Mouse (Mus musculus) adrenal gland, postnatal 4 days (tissue): ENCODE measurements around the gene Olfr113. TPM values are rescaled to one million over a fixed set of nuclear protein-coding genes. Genes with fewer than 3 reads are reported as not detected.
"Not testable (repeated sequence)": the region's sequence is repeated elsewhere in the genome, so short reads cannot be mapped to it uniquely, and the experiment has no call there.

ENCODE experiments used
- DNase-seq, 2 experiments: peaks; one replicate each; pipeline ENCODE4 v3.0.0; 2021 to 2022; ENCODE audit warnings: low spot score in 2 of 2, mixed read lengths in 2 of 2
- long read RNA-seq, 2 experiments: library from polyadenylated mRNA; stranded (forward); transcript quantifications; one replicate each; pipeline ENCODE4 v2.0.0; 2021
- total RNA-seq, 2 experiments: library from RNA; stranded (reverse); gene quantifications; 2 replicates each; pipeline ENCODE4 v1.2.3; 2021

Gene Olfr113
- total RNA-seq = not detected
- long read RNA-seq, experiment 1 = 0 reads
- long read RNA-seq, experiment 2 = 0 reads

DNA sequence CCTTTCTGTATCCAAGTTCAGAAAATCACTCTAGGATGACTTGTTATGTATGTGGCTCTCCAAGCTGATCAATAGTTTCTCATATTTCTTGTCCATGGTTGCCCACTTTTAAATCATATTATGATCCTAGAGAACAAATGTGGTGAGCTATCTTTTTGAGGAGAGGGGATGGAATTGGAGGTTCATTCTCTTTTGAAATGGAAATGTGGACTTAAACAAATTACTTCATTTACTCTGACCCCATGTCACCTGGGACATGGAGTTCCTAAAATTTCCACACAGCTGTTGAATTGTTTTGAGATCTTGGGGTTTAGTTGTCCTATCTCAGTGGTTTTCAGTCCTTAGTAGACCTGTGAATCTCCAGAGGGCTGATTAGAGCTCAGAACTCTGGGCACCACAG, at the start of gene Olfr113:
TSS of gene Olfr113 (minus strand) at position 101 of the 400 bp plus-strand sequence.
- DNase-seq = no peak

DNA sequence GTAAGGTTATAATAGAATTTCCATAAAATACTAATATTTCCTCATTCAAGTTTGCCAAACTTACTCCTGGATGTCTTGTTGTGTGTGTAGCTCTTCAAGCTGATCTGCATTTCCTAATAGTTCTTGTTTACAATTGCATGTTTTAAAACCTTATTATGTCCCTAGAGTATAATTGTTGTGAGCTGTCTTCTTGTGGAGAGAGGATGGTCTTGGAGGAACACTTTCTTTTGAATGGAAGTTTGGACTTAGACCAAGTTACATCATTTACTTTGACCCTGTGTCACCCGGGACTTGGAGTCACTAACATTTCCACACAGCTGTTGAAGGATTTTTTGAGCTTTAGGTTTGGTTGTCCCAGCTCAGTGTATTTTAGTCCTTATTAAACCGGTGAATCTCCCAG, 49.5 kb upstream of the Olfr113 start, which contains the start of the genes Olfr115 and Olfr116:
TSS of gene Olfr115 (minus strand) at position 101 of the 400 bp plus-strand sequence.
TSS of gene Olfr116 (minus strand) at position 191 of the 400 bp plus-strand sequence.
- DNase-seq = no peak

DNA sequence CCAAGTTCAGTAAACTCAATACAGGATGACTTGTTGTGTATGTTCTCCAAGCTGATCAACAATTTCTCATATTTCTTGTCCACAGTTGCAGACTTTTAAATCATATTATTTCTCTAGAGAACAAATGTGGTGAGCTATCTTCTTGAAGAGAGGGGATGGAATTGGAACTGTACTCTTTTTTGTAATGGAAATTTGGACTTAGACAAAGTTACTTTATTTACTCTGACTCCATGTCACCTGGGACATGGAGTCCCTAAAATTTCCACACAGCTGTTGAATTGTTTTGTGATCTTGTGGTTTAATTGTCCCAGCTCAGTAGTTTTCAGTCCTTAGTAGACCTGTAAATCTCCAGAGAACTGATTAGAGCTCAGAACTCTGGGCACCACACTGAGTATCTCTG, 15.2 kb upstream of the Olfr113 start, which contains the start of gene Olfr114:
TSS of gene Olfr114 (minus strand) at position 101 of the 400 bp plus-strand sequence.
- DNase-seq = no peak

DNA sequence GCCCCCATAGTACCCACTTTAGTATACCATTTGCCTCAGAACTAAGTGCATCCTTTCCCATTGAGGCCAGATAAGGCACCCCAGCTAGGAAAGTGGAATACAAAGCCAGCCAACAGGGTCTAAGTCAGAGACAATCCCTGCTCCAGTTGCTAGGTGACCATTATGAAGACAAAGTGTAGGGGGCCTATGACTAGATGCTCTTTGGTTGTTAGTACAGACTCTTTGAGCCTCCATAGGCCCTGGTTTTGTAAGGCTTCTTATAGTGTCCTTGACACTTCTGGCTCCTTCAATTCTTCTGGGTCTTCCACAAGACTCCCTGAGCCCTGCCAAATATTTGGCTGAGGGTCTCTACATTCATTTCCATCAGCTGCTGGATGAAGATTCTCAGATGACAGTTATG, 8.1 kb downstream of the Olfr113 start, which contains the start of gene Olfr112:
TSS of gene Olfr112 (minus strand) at position 101 of the 400 bp plus-strand sequence.
- DNase-seq = no peak

DNA sequence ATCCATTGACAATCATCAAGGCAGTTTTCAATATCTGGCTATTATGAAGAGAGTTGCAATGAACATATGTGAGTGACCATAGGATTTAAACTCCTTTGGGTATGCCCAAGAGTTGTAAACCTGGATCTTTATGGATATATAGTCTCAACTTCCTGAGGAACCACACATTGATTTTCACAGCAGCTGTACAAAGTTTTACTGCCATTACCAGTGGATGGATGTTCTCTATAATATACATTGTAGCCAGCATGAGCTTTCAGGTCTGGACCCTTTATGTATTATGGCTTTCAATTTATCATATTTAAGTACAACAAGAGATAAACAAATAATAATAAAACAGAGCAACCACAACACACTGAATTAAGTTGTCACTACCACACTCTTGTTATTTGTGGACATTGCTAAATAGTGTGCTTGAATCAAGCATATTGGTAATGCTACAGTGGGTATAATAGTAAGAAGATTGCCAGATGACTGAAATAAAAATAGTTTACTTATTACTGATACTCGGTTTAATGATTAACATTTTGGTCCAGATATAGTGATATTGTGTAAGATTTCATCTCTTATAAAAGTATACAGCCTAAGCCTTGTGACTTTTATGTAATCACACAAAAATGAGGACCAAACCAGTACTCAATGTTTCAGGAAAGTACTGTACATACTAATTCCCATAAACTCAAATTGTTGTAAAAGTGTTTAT, 18.4 kb downstream of the Olfr113 start:
- no peak for DNase-seq

DNA sequence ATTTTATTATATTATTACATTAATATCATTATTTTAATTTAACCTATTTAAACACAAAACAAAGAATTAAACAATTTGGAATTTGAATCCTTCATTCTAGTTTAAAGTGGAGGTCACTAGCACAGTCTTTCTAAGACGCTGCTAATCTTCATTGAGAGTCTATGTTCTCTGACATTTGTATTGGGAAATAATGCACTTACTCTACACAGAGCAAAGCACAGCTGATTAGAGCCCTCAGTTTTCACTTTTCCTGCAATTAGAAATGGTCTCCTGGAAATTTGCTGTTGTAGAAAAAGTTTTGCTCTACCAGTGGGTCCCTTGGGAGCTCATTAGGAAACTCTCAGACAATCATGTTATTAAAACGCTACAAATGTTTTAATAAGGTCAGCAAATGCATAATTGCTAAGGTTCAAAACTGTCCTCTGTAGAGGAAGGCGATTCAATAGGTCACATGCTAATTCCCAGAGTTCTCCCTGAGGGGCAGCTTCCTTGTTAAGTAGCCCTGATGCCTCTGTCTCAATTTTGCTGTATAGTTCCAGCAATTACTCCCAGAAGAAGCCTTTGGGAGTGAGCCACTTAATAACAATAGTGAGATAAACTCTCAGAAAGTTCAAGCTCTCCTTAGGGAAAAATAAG, 33.5 kb downstream of the Olfr113 start:
- DNase-seq = no peak

DNA sequence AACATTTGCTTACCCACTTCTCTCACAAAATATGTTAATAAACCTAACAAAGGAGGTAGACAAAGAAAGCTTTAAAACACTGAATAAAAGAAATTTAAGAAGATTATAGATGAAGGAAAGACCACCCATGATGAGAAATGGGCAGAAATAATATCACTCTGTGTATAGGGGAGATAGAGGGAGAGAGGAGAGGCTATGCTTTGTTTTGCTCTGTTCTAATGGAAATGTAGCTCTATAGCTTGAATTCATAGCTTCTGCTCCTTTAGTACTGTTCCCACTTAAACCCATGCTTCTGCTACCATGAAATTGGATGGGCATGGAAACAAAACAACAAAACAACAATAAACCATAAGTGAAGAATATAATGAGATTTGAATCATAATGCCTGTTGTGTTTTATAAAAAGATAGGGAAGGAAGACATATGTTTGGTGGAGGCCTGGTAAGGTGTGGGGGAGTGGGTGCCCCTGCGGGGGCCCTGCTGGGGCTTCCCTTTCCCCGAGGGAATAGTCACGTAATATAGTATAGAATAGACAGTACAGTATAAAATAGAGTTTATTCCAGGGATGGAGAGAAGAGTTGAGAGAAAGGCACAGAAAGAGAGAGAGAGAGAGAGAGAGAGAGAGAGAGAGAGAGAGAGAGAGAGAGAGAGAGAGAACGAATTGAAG, 35.9 kb downstream of the Olfr113 start:
- DNase-seq = no peak

DNA sequence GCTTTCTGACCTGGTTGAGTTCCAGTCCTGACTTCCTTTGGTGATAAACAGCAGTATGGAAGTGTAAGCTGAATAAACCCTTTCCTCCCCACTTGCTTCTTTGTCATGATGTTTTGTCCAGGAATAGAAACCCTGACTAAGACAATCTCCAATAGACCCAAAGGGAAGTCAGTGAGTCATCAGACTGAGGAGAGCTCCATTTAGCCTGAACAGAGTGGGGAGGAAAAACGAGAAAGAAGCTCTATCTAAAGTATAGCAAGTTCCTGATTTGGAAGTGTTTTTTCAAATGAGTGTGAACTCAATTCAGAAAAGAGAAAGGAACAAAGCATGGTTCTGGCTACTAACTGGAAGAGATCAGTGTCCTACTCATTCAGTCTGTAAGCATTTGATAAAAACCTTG, 39.0 kb downstream of the Olfr113 start:
- not testable (repeated sequence) for DNase-seq

DNA sequence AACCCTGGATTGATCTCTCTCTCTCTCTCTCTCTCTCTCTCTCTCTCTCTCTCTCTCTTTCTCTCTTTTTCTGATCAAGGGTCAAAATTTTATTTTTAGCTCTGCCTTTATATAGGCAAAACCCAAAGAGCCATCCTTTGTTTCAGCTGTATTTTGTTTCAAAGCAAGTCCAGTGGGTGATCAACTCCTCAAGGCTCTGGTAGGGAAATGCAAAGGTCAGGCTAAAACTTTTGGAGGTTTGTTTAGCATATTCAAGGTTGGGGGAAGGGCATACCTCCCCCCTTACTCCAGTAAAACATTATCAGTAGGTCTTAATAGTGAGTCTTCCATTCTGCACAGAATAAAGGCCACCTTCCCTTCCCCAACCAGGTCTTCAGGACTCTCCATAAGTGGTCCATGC, 42.3 kb downstream of the Olfr113 start:
- DNase-seq = no peak

DNA sequence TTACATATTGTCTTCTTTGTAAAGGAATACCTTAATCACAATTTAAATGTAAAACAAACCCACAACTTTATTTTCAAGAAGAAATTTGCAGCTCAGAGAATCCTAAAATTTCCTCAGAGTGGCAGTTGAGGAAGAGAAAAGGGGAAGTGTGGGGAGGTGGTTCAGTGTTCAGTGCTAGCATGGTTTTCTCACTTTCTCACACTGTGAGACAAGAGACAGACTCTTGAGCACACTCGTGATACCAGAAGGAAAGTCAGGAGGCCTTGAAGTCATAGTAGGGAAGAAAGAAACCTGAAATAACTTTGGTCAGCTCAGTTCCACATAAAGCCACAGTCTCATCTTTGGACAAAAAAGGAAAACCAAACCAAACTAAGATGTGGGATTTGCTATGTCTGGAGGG, 52.0 kb downstream of the Olfr113 start:
- DNase-seq = not testable (repeated sequence)

DNA sequence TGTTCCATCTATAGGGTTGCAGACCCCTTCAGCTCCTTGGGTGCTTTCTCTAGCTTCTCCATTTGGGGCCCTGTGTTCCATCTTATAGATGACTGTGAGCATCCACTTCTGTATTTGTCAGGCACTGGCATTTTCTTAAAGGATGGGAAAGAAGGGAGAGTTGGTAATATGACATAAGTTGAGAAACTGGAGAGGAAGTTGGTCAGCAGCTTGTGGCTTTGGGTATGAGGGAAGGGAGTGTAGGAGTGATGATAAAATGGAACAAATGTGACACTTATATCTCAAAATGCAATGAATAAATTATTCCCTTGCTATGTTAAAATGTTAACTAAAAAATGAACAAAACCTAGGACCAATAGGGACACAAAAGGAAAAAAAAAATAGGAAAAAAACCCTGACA, 52.9 kb downstream of the Olfr113 start:
- DNase-seq = not testable (repeated sequence)

Other genes starting within 250 kb of the Olfr113 start
- gene Olfr103, start 238.0 kb downstream of the Olfr113 start, total RNA-seq = not detected
- gene Olfr104-ps, start 218.1 kb downstream of the Olfr113 start, total RNA-seq = not detected
- gene Olfr105-ps, start 198.6 kb downstream of the Olfr113 start, total RNA-seq = not detected
- gene Olfr106-ps, start 187.3 kb downstream of the Olfr113 start, total RNA-seq = not detected
- not detected for gene Olfr107, start 178.4 kb downstream of the Olfr113 start, total RNA-seq
- gene Olfr108, start 132.2 kb downstream of the Olfr113 start, total RNA-seq = not detected
- not detected for gene Olfr109, start 118.7 kb downstream of the Olfr113 start, total RNA-seq
- under 1 TPM in 1 of 2 experiments, not detected in 1; 0.20 TPM for gene H2-M2, start 94.1 kb downstream of the Olfr113 start, total RNA-seq
- gene Olfr110, start 85.2 kb downstream of the Olfr113 start, total RNA-seq = not detected
- not detected for gene Olfr111, start 69.6 kb downstream of the Olfr113 start, total RNA-seq
- gene Olfr112, start 8.2 kb downstream of the Olfr113 start, total RNA-seq = not detected
- gene Olfr114, start 15.1 kb upstream of the Olfr113 start, total RNA-seq = not detected
- not detected for gene Olfr115, start 49.4 kb upstream of the Olfr113 start, total RNA-seq
- not detected for gene Olfr116, start 49.5 kb upstream of the Olfr113 start, total RNA-seq
- gene Olfr117, start 86.1 kb upstream of the Olfr113 start, total RNA-seq = not detected
- not detected for gene Olfr118, start 89.3 kb upstream of the Olfr113 start, total RNA-seq
- not detected for gene Olfr119, start 118.9 kb upstream of the Olfr113 start, total RNA-seq
- gene Olfr120, start 144.1 kb upstream of the Olfr113 start, total RNA-seq = not detected
- gene Olfr121, start 171.2 kb upstream of the Olfr113 start, total RNA-seq = not detected
- not detected for gene Olfr122, start 190.9 kb upstream of the Olfr113 start, total RNA-seq
- not detected for gene Olfr123, start 215.9 kb upstream of the Olfr113 start, total RNA-seq
- gene Olfr124, start 222.2 kb upstream of the Olfr113 start, total RNA-seq = not detected